In the genomic region with DNA sequence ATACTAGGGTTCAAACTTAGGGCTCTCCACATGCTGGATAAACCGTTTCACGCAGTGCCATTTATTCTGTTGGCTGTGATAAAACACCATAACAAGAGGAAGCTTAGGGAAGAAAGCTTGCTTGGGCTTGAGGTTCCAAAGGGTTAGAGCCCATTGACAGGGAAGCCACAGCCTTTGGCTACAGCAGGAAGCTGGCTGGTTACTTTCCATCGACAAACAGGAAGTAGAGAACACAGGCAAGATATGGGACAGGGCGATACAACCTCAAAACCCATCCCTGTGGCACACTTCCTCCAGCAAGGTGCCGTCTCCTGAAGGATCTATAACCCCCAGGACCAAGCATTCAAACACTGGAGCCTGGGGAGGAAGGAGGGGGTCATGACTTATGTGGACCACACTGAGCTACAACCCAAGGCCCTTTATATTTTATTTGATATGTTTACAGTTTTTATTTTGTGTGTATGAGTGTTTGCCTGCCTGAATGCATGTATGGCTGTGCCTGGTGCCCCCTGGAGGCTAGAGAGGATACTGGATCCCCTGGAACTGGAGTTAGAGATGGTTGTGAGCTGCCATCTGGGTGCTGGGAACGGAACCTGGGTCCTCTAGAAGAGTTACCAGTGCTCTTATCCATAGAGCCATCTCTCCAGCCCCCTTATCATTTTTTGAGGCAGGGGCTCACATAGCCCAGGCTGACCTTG, we compare ENCODE assay signal across 11 mouse cellular contexts. TPM values are rescaled to one million over a fixed set of nuclear protein-coding genes. Genes with fewer than 3 reads are reported as not detected.
A peak's percentile ranks its signal among the peaks of the same experiment; 100 is the strongest.
DNase-seq lines count a peak whose midpoint lies in the region; ATAC-seq and TF ChIP-seq lines count a peak whose summit lies in the region.
"Had no signal": no experiment of that assay in that cellular context is flagged by ENCODE, and none has a peak within 500 bp of the region (broad histone marks: within the 10 kb centered on the region; RNA-seq: fewer than 3 reads in every experiment).

No protein-coding gene starts in this region.

- H3K27ac ChIP-seq in liver, embryonic 14.5 days = no peak overlapping the region
- peak overlapping the region; percentile 33; the same call in 1 of the 2 replicates for H3K27ac ChIP-seq in bone marrow macrophage, adult 2 months (ENCODE audit: insufficient read depth, low read depth, low read length)
- H3K27ac ChIP-seq in small intestine, adult 2 months (ENCODE audit: insufficient read depth, low read depth, low read length) = no peak overlapping the region
- H3K27ac ChIP-seq: embryonic facial prominence, embryonic 13.5 days had no signal

- TF ChIP-seq POLR2A in bone marrow macrophage, adult 2 months (IDR thresholded peaks at IDR 0.05; ENCODE audit: borderline replicate concordance, low read depth, low read length) = no peak
- TF ChIP-seq POLR2A in small intestine, adult 2 months (IDR thresholded peaks at IDR 0.05; ENCODE audit: low read depth, low read length) = no peak

- no peak for ATAC-seq in liver, embryonic 14.5 days (ENCODE audit: insufficient read depth)

- WGBS in liver, embryonic 14.5 days (ENCODE audit: insufficient replicate concordance) = 23% methylated on average over 6 of the region's 6 CpGs
- WGBS in small intestine, adult 2 months = 64% methylated on average over 6 of the region's 6 CpGs

- H3K36me3 ChIP-seq in liver, embryonic 14.5 days (replicated peaks; ENCODE audit: control insufficient read depth, insufficient read depth, low read depth) = no peaks in the 10 kb centered on the region
- no peaks in the 10 kb centered on the region for H3K36me3 ChIP-seq in E14TG2a.4 (ENCODE audit: insufficient read depth, low read length)
- peaks cover 4% of the 10 kb centered on the region; the same call in 1 of the 2 replicates for H3K36me3 ChIP-seq in small intestine, adult 2 months (ENCODE audit: control insufficient read depth, insufficient read depth, low read length)
- H3K36me3 ChIP-seq: embryonic facial prominence, embryonic 13.5 days had no signal

- no peaks in the 10 kb centered on the region for H3K27me3 ChIP-seq in liver, embryonic 14.5 days (ENCODE audit: control insufficient read depth, insufficient read depth, low read length)
- peaks cover 8% of the 10 kb centered on the region for H3K27me3 ChIP-seq in E14TG2a.4 (ENCODE audit: insufficient read depth, low read length)
- no peaks in the 10 kb centered on the region for H3K27me3 ChIP-seq in small intestine, adult 2 months (ENCODE audit: control insufficient read depth, insufficient read depth, low read length)
- H3K27me3 ChIP-seq: embryonic facial prominence, embryonic 13.5 days had no signal

- no peak for DNase-seq in liver, embryonic 14.5 days (ENCODE audit: low read depth in 3 of 3, low spot score in 3 of 3)
- DNase-seq in liver = no peak
- no peak for DNase-seq in urinary bladder, postnatal 10 days (ENCODE audit: low spot score)
- no peak for DNase-seq in embryo, embryonic 10 days (ENCODE audit: low spot score)
- DNase-seq: kidney, adult 18-20 months; right cerebral cortex, adult 18-20 months had no signal

- H3K9ac ChIP-seq in liver, embryonic 14.5 days (replicated peaks) = no peak overlapping the region

- no peak overlapping the region for H3K4me2 ChIP-seq in liver, embryonic 14.5 days (ENCODE audit: low read depth)
- H3K4me2 ChIP-seq: embryonic facial prominence, embryonic 13.5 days had no signal

- H3K9me3 ChIP-seq in liver, embryonic 14.5 days (ENCODE audit: control insufficient read depth, low read length) = no peaks in the 10 kb centered on the region
- H3K9me3 ChIP-seq in E14TG2a.4 (ENCODE audit: low read length) = peaks cover 11% of the 10 kb centered on the region

- no peak overlapping the region for H3K4me3 ChIP-seq in liver, embryonic 14.5 days (ENCODE audit: insufficient read depth in 1 of 2, low read depth in 2 of 2, low read length in 2 of 2)
- no peak overlapping the region for H3K4me3 ChIP-seq in E14TG2a.4 (replicated peaks; ENCODE audit: low read length)
- no peak overlapping the region for H3K4me3 ChIP-seq in bone marrow macrophage, adult 2 months (ENCODE audit: insufficient read depth, low read length)
- no peak overlapping the region for H3K4me3 ChIP-seq in small intestine, adult 2 months (ENCODE audit: low read depth, low read length)
- H3K4me3 ChIP-seq: embryonic facial prominence, embryonic 13.5 days had no signal

- no peak for TF ChIP-seq EP300 in liver, embryonic 14.5 days (IDR thresholded peaks at IDR 0.05; ENCODE audit: low read depth)

- H3K4me1 ChIP-seq in liver, embryonic 14.5 days (replicated peaks; ENCODE audit: control insufficient read depth in 2 of 2, insufficient read depth in 2 of 2, low read length in 1 of 2) = 0 out of 4 replicates have a peak, but pooled peaks cover 0 to 2% of the 10 kb centered on the region in 2 experiments
- peaks cover 11% of the 10 kb centered on the region for H3K4me1 ChIP-seq in E14TG2a.4 (replicated peaks; ENCODE audit: low read depth, low read length)
- H3K4me1 ChIP-seq in bone marrow macrophage, adult 2 months (ENCODE audit: control insufficient read depth, insufficient read depth, low read length) = peaks cover 5% of the 10 kb centered on the region
- H3K4me1 ChIP-seq in small intestine, adult 2 months (ENCODE audit: control insufficient read depth, insufficient read depth, insufficient read length, low read length) = no peaks in the 10 kb centered on the region
- H3K4me1 ChIP-seq: embryonic facial prominence, embryonic 13.5 days had no signal

- peak; percentile 44; the same call in 1 of the 2 replicates for TF ChIP-seq CTCF in liver, embryonic 14.5 days (IDR thresholded peaks at IDR 0.05; ENCODE audit: low read depth)
- peak; percentile 46 for TF ChIP-seq CTCF in E14TG2a.4 (conservative IDR thresholded peaks at IDR 0.05; ENCODE audit: low read length)
- 0 out of 2 replicates have a peak, but pooled peaks have one; percentile 15 for TF ChIP-seq CTCF in bone marrow macrophage, adult 2 months (IDR thresholded peaks at IDR 0.05; ENCODE audit: low read depth, low read length)
- peak; percentile 31; the same call in 1 of the 2 replicates for TF ChIP-seq CTCF in small intestine, adult 2 months (IDR thresholded peaks at IDR 0.05; ENCODE audit: extremely low read depth, insufficient read length, insufficient replicate concordance, low read depth, low read length)

RNA-seq across cellular contexts. Expression of a gene that starts 12.3 kb away (rescaled TPM):
- polyA plus RNA-seq in liver, embryonic 14.5 days (2012; rRNA removed) = 1.2 TPM in 2 replicates
- polyA plus RNA-seq in liver, embryonic 14.5 days (2014; fragmentation: Nextera tagmentation; extraction: Ambion mirVana) = 0.79 and 0.86 TPM in 2 replicates
- polyA plus RNA-seq in bone marrow macrophage, adult 2 months (2012; ENCODE audit: insufficient read depth, insufficient read length, missing spikeins) = 232 and 258 TPM in 2 replicates
- 39.0 and 281 TPM in 2 replicates for polyA plus RNA-seq in small intestine, adult 2 months (2012; rRNA removed)
- polyA plus RNA-seq: neural tube, embryonic 11.5 days had no signal

RNA-seq across cellular contexts. Expression of a gene that starts 22.1 kb away (rescaled TPM):
- polyA plus RNA-seq in liver, embryonic 14.5 days (2012; rRNA removed) = 0.40 and 0.58 TPM in 2 replicates
- 0.13 and 0.33 TPM in 2 replicates for polyA plus RNA-seq in liver, embryonic 14.5 days (2014; fragmentation: Nextera tagmentation; extraction: Ambion mirVana)
- 3.0 and 4.9 TPM in 2 replicates for polyA plus RNA-seq in bone marrow macrophage, adult 2 months (2012; ENCODE audit: insufficient read depth, insufficient read length, missing spikeins)
- polyA plus RNA-seq in small intestine, adult 2 months (2012; rRNA removed) = 12.7 and 25.4 TPM in 2 replicates
- polyA plus RNA-seq: neural tube, embryonic 11.5 days had no signal

RNA-seq across cellular contexts. Expression of a gene that starts 22.2 kb away (rescaled TPM):
- polyA plus RNA-seq in liver, embryonic 14.5 days (2012; rRNA removed) = 1.9 TPM in 2 replicates
- polyA plus RNA-seq in liver, embryonic 14.5 days (2014; fragmentation: Nextera tagmentation; extraction: Ambion mirVana) = 2.0 and 2.5 TPM in 2 replicates
- polyA plus RNA-seq in bone marrow macrophage, adult 2 months (2012; ENCODE audit: insufficient read depth, insufficient read length, missing spikeins) = 56.2 and 60.8 TPM in 2 replicates
- polyA plus RNA-seq in small intestine, adult 2 months (2012; rRNA removed) = 35.1 and 100 TPM in 2 replicates

RNA-seq across cellular contexts. Expression of a gene that starts 22.4 kb away (rescaled TPM):
- polyA plus RNA-seq in liver, embryonic 14.5 days (2012; rRNA removed) = 3.8 and 5.8 TPM in 2 replicates
- polyA plus RNA-seq in liver, embryonic 14.5 days (2014; fragmentation: Nextera tagmentation; extraction: Ambion mirVana) = 6.0 and 7.5 TPM in 2 replicates
- polyA plus RNA-seq in bone marrow macrophage, adult 2 months (2012; ENCODE audit: insufficient read depth, insufficient read length, missing spikeins) = 134 TPM in 2 replicates
- 112 and 204 TPM in 2 replicates for polyA plus RNA-seq in small intestine, adult 2 months (2012; rRNA removed)

RNA-seq across cellular contexts. Expression of a gene that starts 32.3 kb away (rescaled TPM):
- 9.5 and 11.8 TPM in 2 replicates for polyA plus RNA-seq in liver, embryonic 14.5 days (2012; rRNA removed)
- polyA plus RNA-seq in liver, embryonic 14.5 days (2014; fragmentation: Nextera tagmentation; extraction: Ambion mirVana) = 18.8 and 21.7 TPM in 2 replicates
- polyA plus RNA-seq in bone marrow macrophage, adult 2 months (2012; ENCODE audit: insufficient read depth, insufficient read length, missing spikeins) = 201 and 204 TPM in 2 replicates
- 135 and 293 TPM in 2 replicates for polyA plus RNA-seq in small intestine, adult 2 months (2012; rRNA removed)

Comparison
In these comparisons a context has a peak if more than half of its experiments do, and no peak if none do; other contexts are left out.
1. RNA of a gene that starts 12.3 kb away (polyA plus RNA-seq): 39.0 to 281 TPM in small intestine, adult 2 months and 232 to 258 TPM in bone marrow macrophage, adult 2 months; 0.79 to 1.2 TPM in liver, embryonic 14.5 days; every median in the first group is over 10 times any median in the second.
2. RNA of a gene that starts 22.2 kb away (polyA plus RNA-seq): 35.1 to 100 TPM in small intestine, adult 2 months and 56.2 to 60.8 TPM in bone marrow macrophage, adult 2 months; 1.9 to 2.5 TPM in liver, embryonic 14.5 days; every median in the first group is over 10 times any median in the second.
3. Peak in every context shown above with its lines, with median percentiles within 50 percentile points of each other: CTCF ChIP-seq.